Mouse (Mus musculus) ES-Bruce4 (cell line): ENCODE results near the gene Gss.
A peak's percentile ranks its signal among the peaks of the same experiment; 100 is the strongest.

ENCODE experiments used
- CTCF ChIP-seq: IDR thresholded peaks from one replicate; pipeline ENCODE4 v1.8.1; 2011; ENCODE audit warnings: low read depth, low read length
- POLR2A ChIP-seq: IDR thresholded peaks from one replicate; pipeline ENCODE4 v1.8.1; 2011; ENCODE audit warnings: low read length; ENCODE audit not compliant: insufficient read depth

DNA sequence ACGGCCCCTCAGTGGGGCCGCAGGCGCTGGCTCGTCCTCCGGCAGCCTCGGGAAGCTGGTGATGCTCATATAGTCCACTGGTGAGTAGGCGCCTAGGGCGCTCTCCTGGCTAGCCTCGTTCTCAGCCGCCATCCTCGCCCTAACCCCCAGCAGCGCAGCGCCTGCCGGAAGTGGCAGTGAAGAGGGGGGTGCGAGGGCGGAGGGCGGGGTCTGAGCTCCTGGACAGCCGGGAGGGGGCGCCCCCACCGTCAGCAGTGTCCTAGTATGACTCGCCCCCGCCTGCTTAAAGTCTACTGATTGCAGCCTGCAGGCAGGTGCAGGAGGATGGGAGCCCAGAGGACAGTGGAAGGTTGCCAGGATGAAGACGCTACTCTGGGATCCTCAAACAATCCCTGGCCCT, 77.9 kb downstream of the Gss start:
- no peak for TF ChIP-seq POLR2A
- peak; percentile 39 for TF ChIP-seq CTCF
